Mouse (Mus musculus) embryonic facial prominence, embryonic 12.5 days (tissue): ENCODE results near the gene Dock1. TPM values are rescaled to one million over a fixed set of nuclear protein-coding genes. Genes with fewer than 3 reads are reported as not detected.

Source experiments
- ATAC-seq: fragments of 200-750 bp; cut with Nextera tagmentation; 2 replicates; pipeline ENCODE4 v1.8.0; 2017; ENCODE audit not compliant: insufficient number of reproducible peaks, insufficient read depth, low FRiP score, low TSS enrichment
- H3K27ac ChIP-seq: fragments of 300-500 bp; sonication (generic); 2 replicates; pipeline ENCODE4 v1.5.1; 2016; ENCODE audit warnings: mild to moderate bottlenecking
- H3K27me3 ChIP-seq: fragments of 300-500 bp; sonication (generic); 2 replicates; pipeline ENCODE4 v1.6.1; 2016; ENCODE audit warnings: mild to moderate bottlenecking, moderate library complexity
- H3K36me3 ChIP-seq: fragments of 300-500 bp; sonication (generic); 2 replicates; pipeline ENCODE4 v1.6.1; 2016; ENCODE audit warnings: mild to moderate bottlenecking
- H3K4me1 ChIP-seq: fragments of 300-500 bp; sonication (generic); 2 replicates; pipeline ENCODE4 v1.6.1; 2016
- H3K4me2 ChIP-seq: fragments of 300-500 bp; sonication (generic); replicated peaks from 2 replicates; pipeline ENCODE4 v1.6.1; 2016; ENCODE audit warnings: mild to moderate bottlenecking, moderate library complexity
- H3K4me3 ChIP-seq: fragments of 300-500 bp; sonication (generic); 2 replicates; pipeline ENCODE4 v1.5.1; 2016; ENCODE audit warnings: mild to moderate bottlenecking
- H3K9ac ChIP-seq: fragments of 300-500 bp; sonication (generic); 2 replicates; pipeline ENCODE4 v1.6.1; 2016; ENCODE audit warnings: mild to moderate bottlenecking, moderate library complexity
- H3K9me3 ChIP-seq: fragments of 300-500 bp; sonication (generic); 2 replicates; pipeline ENCODE4 v1.6.1; 2016; ENCODE audit warnings: mild to moderate bottlenecking, moderate library complexity
- WGBS: fragments of 180-500 bp; shearing (Covaris S2); methylation state at CpG from one replicate; pipeline ENCODE4 v1.1.7; 2016; 5-methylcytosine and 5-hydroxymethylcytosine counted together
- polyA plus RNA-seq: library from polyadenylated mRNA; unstranded; fragments of >200 nt; fragmentation: Nextera tagmentation; extraction: Ambion mirVana; gene quantifications from 2 replicates; pipeline ENCODE4 v1.2.1, GENCODE M21; 2016

The Dock1 gene
- polyA plus RNA-seq, 1 experiment from 2014 or later = 50.5 TPM

- Histone ChIP-seq H3K9ac (no peak overlapping the region), H3K27me3 (no peaks in the 10 kb centered on the region), H3K4me3 (no peak overlapping the region), H3K4me1 (peaks cover 13% of the 10 kb centered on the region; the same call in 1 of the 2 replicates), H3K9me3 (no peaks in the 10 kb centered on the region), H3K36me3 (peaks cover 14% of the 10 kb centered on the region), H3K4me2 (no peak overlapping the region), H3K27ac (0 out of 2 replicates have a peak overlapping the region, but pooled peaks have one; percentile 23)
- ATAC-seq = no peak
- 49% methylated on average over 11 of the region's 11 CpGs for WGBS
Observed at GRCm38 (mm10) chr7:134725551-134726529, 55.4 kb downstream of the Dock1 start.

GRCm38 (mm10) chr7:134726530-134727258, 56.2 kb downstream of the Dock1 start:
- WGBS = 80% methylated on average over 5 of the region's 5 CpGs
- H3K9me3 ChIP-seq = no peaks in the 10 kb centered on the region
- H3K4me2 ChIP-seq = no peak overlapping the region
- no peak overlapping the region for H3K9ac ChIP-seq
- peaks cover 17% of the 10 kb centered on the region for H3K36me3 ChIP-seq
- H3K27me3 ChIP-seq = no peaks in the 10 kb centered on the region
- no peak for ATAC-seq
- no peak overlapping the region for H3K4me3 ChIP-seq
- peaks cover 13% of the 10 kb centered on the region; the same call in 1 of the 2 replicates for H3K4me1 ChIP-seq
- H3K27ac ChIP-seq = no peak overlapping the region

GRCm38 (mm10) chr7:134729348-134729747, 58.9 kb downstream of the Dock1 start:
- Histone ChIP-seq H3K4me1 (peaks cover 13% of the 10 kb centered on the region; the same call in 1 of the 2 replicates), H3K27ac (no peak overlapping the region), H3K27me3 (no peaks in the 10 kb centered on the region), H3K9me3 (no peaks in the 10 kb centered on the region), H3K4me2 (no peak overlapping the region), H3K9ac (no peak overlapping the region), H3K4me3 (no peak overlapping the region), H3K36me3 (peaks cover 28% of the 10 kb centered on the region)
- ATAC-seq = no peak

GRCm38 (mm10) chr7:134730406-134731126, 60.1 kb downstream of the Dock1 start:
- Histone ChIP-seq H3K4me2 (no peak overlapping the region), H3K36me3 (peaks cover 28% of the 10 kb centered on the region), H3K9me3 (no peaks in the 10 kb centered on the region), H3K4me3 (no peak overlapping the region), H3K27ac (no peak overlapping the region), H3K4me1 (peaks cover 4% of the 10 kb centered on the region; the same call in 1 of the 2 replicates), H3K27me3 (no peaks in the 10 kb centered on the region), H3K9ac (no peak overlapping the region)
- 90% methylated on average over 3 of the region's 3 CpGs for WGBS
- ATAC-seq = no peak

GRCm38 (mm10) chr7:134747059-134747458, 76.6 kb downstream of the Dock1 start:
- 88% methylated on average over 4 of the region's 4 CpGs for WGBS
- no peaks in the 10 kb centered on the region for H3K27me3 ChIP-seq
- no peak for ATAC-seq
- no peaks in the 10 kb centered on the region for H3K9me3 ChIP-seq
- no peaks in the 10 kb centered on the region for H3K4me1 ChIP-seq
- peaks cover 74% of the 10 kb centered on the region for H3K36me3 ChIP-seq
- H3K4me2 ChIP-seq = no peak overlapping the region
- H3K4me3 ChIP-seq = no peak overlapping the region
- H3K9ac ChIP-seq = no peak overlapping the region
- H3K27ac ChIP-seq = no peak overlapping the region

- no peak overlapping the region for H3K9ac ChIP-seq
- no peak overlapping the region for H3K4me2 ChIP-seq
- peaks cover 75% of the 10 kb centered on the region for H3K36me3 ChIP-seq
- no peaks in the 10 kb centered on the region for H3K27me3 ChIP-seq
- no peaks in the 10 kb centered on the region for H3K4me1 ChIP-seq
- H3K9me3 ChIP-seq = no peaks in the 10 kb centered on the region
- 99% methylated on average over 3 of the region's 3 CpGs for WGBS
- no peak overlapping the region for H3K27ac ChIP-seq
- no peak for ATAC-seq
- no peak overlapping the region for H3K4me3 ChIP-seq
Observed at GRCm38 (mm10) chr7:134748376-134748775, 77.9 kb downstream of the Dock1 start.

- H3K36me3 ChIP-seq = peaks cover 70% of the 10 kb centered on the region
- H3K4me3 ChIP-seq = no peak overlapping the region
- H3K9me3 ChIP-seq = no peaks in the 10 kb centered on the region
- H3K27ac ChIP-seq = no peak overlapping the region
- H3K9ac ChIP-seq = no peak overlapping the region
- no peak overlapping the region for H3K4me2 ChIP-seq
- no peaks in the 10 kb centered on the region for H3K27me3 ChIP-seq
- ATAC-seq = no peak
- WGBS = 87% methylated on average over 1 of the region's 1 CpGs
- no peaks in the 10 kb centered on the region for H3K4me1 ChIP-seq
Observed at GRCm38 (mm10) chr7:134749613-134750012, 79.2 kb downstream of the Dock1 start.

GRCm38 (mm10) chr7:134751496-134751895, 81.0 kb downstream of the Dock1 start:
- ATAC-seq = no peak
- Histone ChIP-seq H3K9me3 (no peaks in the 10 kb centered on the region), H3K27ac (no peak overlapping the region), H3K4me2 (no peak overlapping the region), H3K4me1 (no peaks in the 10 kb centered on the region), H3K4me3 (no peak overlapping the region), H3K9ac (no peak overlapping the region), H3K27me3 (no peaks in the 10 kb centered on the region), H3K36me3 (peaks cover 78% of the 10 kb centered on the region)
- 90% methylated on average over 3 of the region's 3 CpGs for WGBS

GRCm38 (mm10) chr7:134753417-134753816, 83.0 kb downstream of the Dock1 start:
- Histone ChIP-seq H3K9me3 (no peaks in the 10 kb centered on the region), H3K36me3 (peaks cover 78% of the 10 kb centered on the region), H3K4me2 (no peak overlapping the region), H3K4me1 (no peaks in the 10 kb centered on the region), H3K27me3 (no peaks in the 10 kb centered on the region), H3K9ac (no peak overlapping the region), H3K27ac (no peak overlapping the region), H3K4me3 (no peak overlapping the region)
- no peak for ATAC-seq
- 88% methylated on average over 5 of the region's 5 CpGs for WGBS

GRCm38 (mm10) chr7:134757605-134758004, 87.2 kb downstream of the Dock1 start:
- Histone ChIP-seq H3K36me3 (peaks cover 79% of the 10 kb centered on the region), H3K27me3 (no peaks in the 10 kb centered on the region), H3K4me2 (no peak overlapping the region), H3K9ac (no peak overlapping the region), H3K27ac (no peak overlapping the region), H3K4me3 (no peak overlapping the region), H3K9me3 (no peaks in the 10 kb centered on the region), H3K4me1 (no peaks in the 10 kb centered on the region)
- WGBS = 90% methylated on average over 7 of the region's 7 CpGs
- ATAC-seq = no peak

GRCm38 (mm10) chr7:134761799-134762198, 91.3 kb downstream of the Dock1 start:
- H3K27me3 ChIP-seq = no peaks in the 10 kb centered on the region
- no peaks in the 10 kb centered on the region for H3K4me1 ChIP-seq
- no peak for ATAC-seq
- H3K27ac ChIP-seq = no peak overlapping the region
- peaks cover 79% of the 10 kb centered on the region for H3K36me3 ChIP-seq
- H3K9me3 ChIP-seq = no peaks in the 10 kb centered on the region
- no peak overlapping the region for H3K4me3 ChIP-seq
- H3K4me2 ChIP-seq = no peak overlapping the region
- WGBS = 73% methylated on average over 4 of the region's 4 CpGs
- no peak overlapping the region for H3K9ac ChIP-seq
